Mouse (Mus musculus): ENCODE measurements around the gene Lnx2. TPM values are rescaled to one million over a fixed set of nuclear protein-coding genes. Genes with fewer than 3 reads are reported as not detected.

Gene Lnx2
- 10 to 100 TPM; 19.3 to 24.8 TPM for polyA plus RNA-seq (2017; shearing (Covaris generic))

GRCm38 (mm10) chr5:147076026-147076798 lies at the start of gene Lnx2:
Lnx2 (minus strand) TSS chr5:147076586.
- ATAC-seq: peak; percentile 89

- no peak for ATAC-seq
These were observed 49.3 kb upstream of the Lnx2 start for GRCm38 (mm10) chr5:147125542-147126185.

GRCm38 (mm10) chr5:147124794-147125193 lies 48.4 kb upstream of the Lnx2 start:
- ATAC-seq: no peak

- ATAC-seq: no peak
These were observed 44.8 kb upstream of the Lnx2 start for GRCm38 (mm10) chr5:147121146-147121545.

- ATAC-seq: no peak
These were observed 40.6 kb upstream of the Lnx2 start for GRCm38 (mm10) chr5:147117027-147117426.

- no peak for ATAC-seq
These were observed 39.2 kb upstream of the Lnx2 start for GRCm38 (mm10) chr5:147115631-147116030.

- no peak for ATAC-seq
These were observed 38.4 kb upstream of the Lnx2 start for GRCm38 (mm10) chr5:147114738-147115137.

- ATAC-seq: no peak
These were observed 32.6 kb upstream of the Lnx2 start for GRCm38 (mm10) chr5:147108861-147109591.

- no peak for ATAC-seq
These were observed 30.9 kb upstream of the Lnx2 start for GRCm38 (mm10) chr5:147107276-147107675.

- no peak for ATAC-seq
These were observed 25.9 kb upstream of the Lnx2 start for GRCm38 (mm10) chr5:147102295-147102694.

- ATAC-seq: no peak
These were observed 23.8 kb upstream of the Lnx2 start for GRCm38 (mm10) chr5:147100180-147100579.

GRCm38 (mm10) chr5:147098667-147099066 lies 22.3 kb upstream of the Lnx2 start:
- ATAC-seq: no peak

- no peak for ATAC-seq
These were observed 20.2 kb upstream of the Lnx2 start for GRCm38 (mm10) chr5:147096586-147096985.

- no peak for ATAC-seq
These were observed 17.9 kb upstream of the Lnx2 start for GRCm38 (mm10) chr5:147094296-147094695.

GRCm38 (mm10) chr5:147092448-147092847 lies 16.1 kb upstream of the Lnx2 start:
- no peak for ATAC-seq

GRCm38 (mm10) chr5:147090256-147090963 lies 14.0 kb upstream of the Lnx2 start:
- no peak for ATAC-seq

- ATAC-seq: no peak
These were observed 13.4 kb upstream of the Lnx2 start for GRCm38 (mm10) chr5:147089836-147090235.

- ATAC-seq: no peak
These were observed 10.4 kb upstream of the Lnx2 start for GRCm38 (mm10) chr5:147086816-147087215.

- no peak for ATAC-seq
These were observed 9.0 kb upstream of the Lnx2 start for GRCm38 (mm10) chr5:147085201-147085894.

- ATAC-seq: no peak
These were observed 1.9 kb upstream of the Lnx2 start for GRCm38 (mm10) chr5:147078110-147078900.

GRCm38 (mm10) chr5:147077305-147078034 lies 1.1 kb upstream of the Lnx2 start:
- ATAC-seq: peak; percentile 59

Data from activated CD4-positive, CD25-positive, alpha-beta regulatory T cell, adult 4 months (primary cell).